Mouse (Mus musculus) hindbrain, embryonic 15.5 days (tissue): Measurements from ENCODE around the gene Hif3a. TPM values are rescaled to one million over a fixed set of nuclear protein-coding genes. Genes with fewer than 3 reads are reported as not detected.
"Not testable (repeated sequence)": the region's sequence is repeated elsewhere in the genome, so short reads cannot be mapped to it uniquely, and the experiment has no call there.

Source experiments
- ATAC-seq: fragments of 200-750 bp; cut with Nextera tagmentation; 2 replicates; pipeline ENCODE4 v1.8.0; 2017; ENCODE audit warnings: low read depth, moderate number of reproducible peaks, moderate TSS enrichment; ENCODE audit not compliant: low FRiP score
- H3K27ac ChIP-seq: fragments of 300-500 bp; sonication (generic); replicated peaks from 2 replicates; pipeline ENCODE4 v1.5.1; 2015; ENCODE audit warnings: mild to moderate bottlenecking, inconsistent platforms
- H3K27me3 ChIP-seq: fragments of 300-500 bp; sonication (generic); 2 replicates; pipeline ENCODE4 v1.6.1; 2015; ENCODE audit warnings: control low read depth, inconsistent platforms
- H3K36me3 ChIP-seq: fragments of 300-500 bp; sonication (generic); 2 replicates; pipeline ENCODE4 v1.6.1; 2015; ENCODE audit warnings: control low read depth, inconsistent platforms
- H3K4me1 ChIP-seq: fragments of 300-500 bp; sonication (generic); replicated peaks from 2 replicates; pipeline ENCODE4 v1.6.1; 2015; ENCODE audit warnings: control low read depth, inconsistent platforms
- H3K4me2 ChIP-seq: fragments of 300-500 bp; sonication (generic); 2 replicates; pipeline ENCODE4 v1.6.1; 2015; ENCODE audit warnings: moderate library complexity, mild to moderate bottlenecking, inconsistent platforms
- H3K4me3 ChIP-seq: fragments of 300-500 bp; sonication (generic); 2 replicates; pipeline ENCODE4 v1.5.1; 2015; ENCODE audit warnings: mild to moderate bottlenecking, inconsistent platforms
- H3K9ac ChIP-seq: fragments of 300-500 bp; sonication (generic); 2 replicates; pipeline ENCODE4 v1.6.1; 2015; ENCODE audit warnings: inconsistent platforms
- H3K9me3 ChIP-seq: fragments of 300-500 bp; sonication (generic); 2 replicates; pipeline ENCODE4 v1.6.1; 2016; ENCODE audit warnings: control low read depth, inconsistent platforms
- WGBS: fragments of 180-500 bp; shearing (Covaris S2); methylation state at CpG from one replicate; pipeline ENCODE4 v1.1.7; 2015; 5-methylcytosine and 5-hydroxymethylcytosine counted together
- polyA plus RNA-seq: library from polyadenylated mRNA; unstranded; fragments of >200 nt; fragmentation: Nextera tagmentation; extraction: Ambion mirVana; gene quantifications from 2 replicates; pipeline ENCODE4 v1.2.1, GENCODE M21; 2015

The Hif3a gene
- polyA plus RNA-seq, result 5.4 and 6.9 TPM in 2 replicates

DNA sequence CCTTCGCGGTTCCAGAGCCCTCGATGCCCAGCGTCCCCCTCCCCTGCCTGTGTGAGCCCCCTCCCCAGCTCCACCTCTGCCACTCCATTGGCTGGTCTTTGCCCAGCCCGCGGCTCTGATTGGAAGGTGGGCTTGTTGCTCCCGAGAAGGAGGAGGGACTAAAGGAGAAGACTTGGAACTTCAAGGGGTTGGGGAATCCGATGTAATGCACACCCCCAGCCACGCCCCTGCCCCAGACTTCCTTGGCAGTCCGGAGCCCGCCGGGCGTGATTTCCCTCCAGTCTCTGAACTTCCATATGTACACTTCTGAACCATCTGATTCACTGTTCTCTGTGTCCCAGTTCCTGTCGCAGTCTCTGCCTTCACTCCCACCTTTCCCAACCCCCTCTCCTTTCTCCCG lies at the start of gene Hif3a:
Hif3a (minus strand) TSS at position 39 of the 400 bp plus-strand sequence.
- under 1% methylated on average over 15 of the region's 15 CpGs for WGBS
- Histone ChIP-seq H3K4me2 (peak within 1 kb of the TSS; percentile 80), H3K9ac (peak within 1 kb of the TSS; percentile 47), H3K36me3 (no peaks in the 10 kb centered on the region), H3K4me3 (peak within 1 kb of the TSS; percentile 47), H3K9me3 (no peaks in the 10 kb centered on the region), H3K4me1 (peaks cover 41% of the 10 kb centered on the region), H3K27me3 (0 out of 2 replicates have a peak, but pooled peaks cover 7% of the 10 kb centered on the region), H3K27ac (peak within 1 kb of the TSS; percentile 46; the same call in 1 of the 2 replicates)
- ATAC-seq, result peak; percentile 91

DNA sequence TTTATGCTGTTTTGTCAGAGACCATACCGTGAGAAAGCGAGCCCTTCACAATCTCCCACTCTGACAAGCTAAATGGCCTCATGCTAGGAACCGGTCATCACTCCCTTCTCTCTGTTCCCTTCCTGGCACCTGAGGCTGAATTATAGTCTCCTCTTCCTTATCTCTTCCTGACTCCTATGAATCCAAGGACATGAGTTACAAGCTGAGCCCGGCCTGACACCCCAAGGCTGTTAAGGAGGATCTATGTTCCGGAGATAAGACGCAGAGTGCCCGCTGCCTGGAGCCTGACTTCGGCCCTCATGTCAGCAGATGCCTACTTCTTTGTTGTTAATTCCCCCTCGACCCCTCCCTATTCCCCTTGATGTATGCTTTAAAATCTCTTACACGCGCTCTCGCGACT lies 39.4 kb upstream of the Hif3a start:
- not testable (repeated sequence) for H3K9ac ChIP-seq, ATAC-seq, H3K9me3 ChIP-seq, H3K36me3 ChIP-seq, H3K27me3 ChIP-seq, H3K4me3 ChIP-seq, H3K4me2 ChIP-seq, H3K27ac ChIP-seq, H3K4me1 ChIP-seq
- 91% methylated on average over 13 of the region's 13 CpGs for WGBS

DNA sequence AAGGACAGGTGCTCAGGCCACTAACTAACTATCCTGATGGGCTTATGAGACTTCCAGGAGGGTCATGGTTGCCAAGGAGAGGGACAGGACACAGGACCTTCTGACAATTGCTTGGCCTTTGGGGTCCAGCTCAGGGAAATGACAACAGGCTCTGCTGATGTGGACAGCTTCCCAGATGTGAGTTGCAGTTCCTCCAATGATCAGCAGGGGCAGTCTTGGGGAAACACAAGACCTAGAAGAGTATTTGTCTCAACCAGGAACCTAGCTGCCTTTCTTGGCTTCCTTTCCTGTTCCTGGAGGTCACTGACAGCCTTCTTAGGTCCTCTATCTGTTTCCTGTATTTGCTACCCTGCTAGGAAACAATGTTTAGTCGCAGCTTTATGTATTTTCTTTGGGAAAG lies 29.1 kb upstream of the Hif3a start:
- no peaks in the 10 kb centered on the region for H3K36me3 ChIP-seq
- 24% methylated on average over 1 of the region's 1 CpGs for WGBS
- ATAC-seq, result no peak

DNA sequence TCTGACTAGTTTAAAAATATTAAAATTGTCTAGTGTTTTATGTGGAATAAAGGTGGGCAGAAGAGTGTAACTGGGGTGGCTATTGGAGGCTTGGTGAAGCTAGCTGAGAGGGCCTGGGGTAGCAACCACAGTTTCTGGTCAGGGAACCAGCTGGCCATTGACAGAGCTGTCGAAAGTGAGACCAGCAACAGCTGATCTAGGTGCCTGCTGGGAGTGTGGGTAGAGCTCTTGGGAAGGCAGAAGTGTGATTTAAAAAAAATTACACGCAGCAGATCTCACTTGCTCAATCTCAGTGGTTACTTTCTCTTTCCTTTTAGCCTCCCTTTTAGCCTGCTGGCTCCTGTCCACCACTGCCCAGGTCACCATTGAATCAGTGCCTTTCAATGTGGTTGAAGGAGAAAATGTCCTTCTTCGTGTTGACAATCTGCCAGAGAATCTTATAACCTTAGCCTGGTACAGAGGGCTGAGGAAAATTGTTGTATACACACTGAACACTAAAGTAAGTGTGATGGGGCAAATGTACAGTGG lies 27.9 kb upstream of the Hif3a start:
- Histone ChIP-seq H3K4me2 (no peak overlapping the region), H3K27me3 (no peaks in the 10 kb centered on the region; the same call in 1 of the 2 replicates), H3K4me3 (no peak overlapping the region), H3K9ac (no peak overlapping the region), H3K27ac (no peak overlapping the region), H3K4me1 (no peaks in the 10 kb centered on the region), H3K36me3 (no peaks in the 10 kb centered on the region), H3K9me3 (no peaks in the 10 kb centered on the region)
- WGBS, result 63% methylated on average over 3 of the region's 3 CpGs
- ATAC-seq, result no peak

More for the DNA sequence above, 29.1 kb upstream of the Hif3a start:
- H3K27me3 ChIP-seq, result no peaks in the 10 kb centered on the region; the same call in 1 of the 2 replicates
- no peak overlapping the region for H3K27ac ChIP-seq
- no peak overlapping the region for H3K4me3 ChIP-seq
- no peak overlapping the region for H3K4me2 ChIP-seq
- no peaks in the 10 kb centered on the region for H3K4me1 ChIP-seq
- no peak overlapping the region for H3K9ac ChIP-seq
- H3K9me3 ChIP-seq, result no peaks in the 10 kb centered on the region

DNA sequence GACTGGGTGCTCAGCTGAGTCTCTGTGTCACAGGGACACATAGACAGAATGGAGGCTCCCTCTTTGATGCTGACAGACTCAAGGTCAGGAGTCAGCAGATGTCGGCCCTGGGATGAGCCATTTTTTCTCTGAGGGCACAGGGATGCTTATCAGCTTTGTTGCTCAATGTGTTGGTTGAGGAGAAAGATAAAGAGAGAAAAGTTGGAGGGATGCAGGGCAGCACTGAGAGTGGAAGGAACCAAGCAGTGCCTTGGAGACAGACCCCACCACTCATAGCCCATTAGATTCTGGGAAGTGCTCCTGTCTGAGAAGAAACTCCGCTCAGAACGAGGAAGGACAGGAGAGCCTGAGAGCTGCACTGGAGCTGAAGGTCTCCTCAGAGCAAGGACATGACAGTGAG lies 25.5 kb upstream of the Hif3a start:
- no peaks in the 10 kb centered on the region for H3K36me3 ChIP-seq
- no peak overlapping the region for H3K4me2 ChIP-seq
- no peak overlapping the region for H3K4me3 ChIP-seq
- no peak overlapping the region for H3K9ac ChIP-seq
- H3K4me1 ChIP-seq, result no peaks in the 10 kb centered on the region
- no peaks in the 10 kb centered on the region; the same call in 1 of the 2 replicates for H3K27me3 ChIP-seq
- no peak overlapping the region for H3K27ac ChIP-seq
- no peaks in the 10 kb centered on the region for H3K9me3 ChIP-seq
- 76% methylated on average over 3 of the region's 3 CpGs for WGBS
- ATAC-seq, result no peak

DNA sequence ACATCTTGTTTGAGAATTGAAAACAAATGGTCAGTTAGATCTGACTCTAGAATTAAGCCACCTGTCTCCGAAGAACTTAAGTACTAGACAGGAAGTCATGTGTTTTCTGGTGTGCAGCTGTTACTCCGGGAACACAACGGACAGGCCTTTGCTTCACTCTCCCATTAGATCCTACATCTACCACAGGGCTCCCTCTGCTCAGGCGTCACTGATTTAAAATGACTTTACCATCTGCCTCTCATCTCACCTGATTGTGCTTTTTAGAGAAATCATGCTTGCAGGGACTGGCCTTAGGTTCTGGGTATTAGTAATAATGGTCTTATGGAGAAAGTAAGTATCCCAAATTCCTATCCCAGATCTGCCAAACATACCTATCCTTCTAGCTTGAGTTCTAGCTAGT lies 20.5 kb upstream of the Hif3a start:
- no peaks in the 10 kb centered on the region for H3K4me1 ChIP-seq
- no peak overlapping the region for H3K27ac ChIP-seq
- no peak overlapping the region for H3K9ac ChIP-seq
- no peaks in the 10 kb centered on the region for H3K36me3 ChIP-seq
- no peak for ATAC-seq
- no peak overlapping the region for H3K4me3 ChIP-seq
- H3K4me2 ChIP-seq, result no peak overlapping the region
- no peaks in the 10 kb centered on the region for H3K9me3 ChIP-seq
- peaks cover 5% of the 10 kb centered on the region; the same call in 1 of the 2 replicates for H3K27me3 ChIP-seq
- 89% methylated on average over 4 of the region's 4 CpGs for WGBS

DNA sequence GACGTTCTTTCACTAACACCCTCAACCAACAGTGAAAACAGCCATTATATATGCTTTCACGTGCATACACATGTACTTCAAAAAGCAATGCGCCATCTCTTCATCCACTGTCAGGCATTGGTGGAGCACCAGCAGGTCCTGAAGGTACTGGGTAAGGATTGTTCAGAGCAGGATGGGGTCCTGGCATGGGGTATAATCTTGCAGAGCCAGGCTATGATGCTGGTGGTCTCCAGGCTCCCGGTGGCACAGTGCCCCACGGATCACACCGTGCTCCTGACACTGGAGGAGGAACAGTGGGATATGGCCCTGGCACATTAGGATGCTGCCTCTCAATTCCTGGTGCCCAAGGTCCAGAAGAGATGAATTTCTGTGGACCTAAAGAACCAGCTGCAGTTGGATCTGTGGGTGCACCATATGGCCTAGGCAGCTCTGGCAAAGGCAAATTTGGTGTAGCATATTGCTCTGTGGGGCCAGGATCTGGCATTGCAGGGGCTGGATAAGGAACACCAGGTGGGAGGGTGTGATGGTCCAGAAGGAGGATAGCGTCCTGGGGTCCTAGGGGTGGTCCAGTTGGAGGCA lies 15.9 kb upstream of the Hif3a start:
- Histone ChIP-seq H3K36me3 (no peaks in the 10 kb centered on the region), H3K9ac (no peak overlapping the region), H3K27me3 (0 out of 2 replicates have a peak, but pooled peaks cover 5% of the 10 kb centered on the region), H3K27ac (no peak overlapping the region), H3K4me1 (0 out of 2 replicates have a peak, but pooled peaks cover 6% of the 10 kb centered on the region), H3K4me3 (no peak overlapping the region), H3K4me2 (no peak overlapping the region), H3K9me3 (no peaks in the 10 kb centered on the region)
- 88% methylated on average over 7 of the region's 7 CpGs for WGBS
- no peak for ATAC-seq

DNA sequence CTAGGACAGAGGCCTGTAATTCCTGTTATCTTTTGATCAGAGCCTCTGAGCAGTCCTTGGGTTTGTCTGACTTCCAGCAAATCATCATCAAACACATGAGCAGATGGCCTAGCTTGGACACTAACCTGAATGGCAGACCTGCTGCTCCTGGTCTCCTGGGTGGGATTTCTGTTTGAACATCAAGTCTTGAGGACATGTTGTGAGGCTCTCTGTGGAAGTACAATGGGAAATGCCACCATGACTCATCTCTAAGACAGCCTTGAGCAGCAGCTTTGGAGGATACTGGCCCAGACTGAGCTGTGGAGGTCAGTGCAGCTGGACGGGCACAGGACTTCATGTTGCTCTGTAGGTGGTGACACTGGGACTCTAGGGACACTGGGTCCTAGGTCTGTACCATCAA lies 14.3 kb upstream of the Hif3a start:
- Histone ChIP-seq H3K4me3 (no peak overlapping the region), H3K36me3 (no peaks in the 10 kb centered on the region), H3K4me2 (no peak overlapping the region), H3K4me1 (0 out of 2 replicates have a peak, but pooled peaks cover 6% of the 10 kb centered on the region), H3K27me3 (0 out of 2 replicates have a peak, but pooled peaks cover 5% of the 10 kb centered on the region), H3K9ac (no peak overlapping the region), H3K9me3 (no peaks in the 10 kb centered on the region), H3K27ac (no peak overlapping the region)
- ATAC-seq, result no peak
- WGBS, result 100% methylated on average over 1 of the region's 1 CpGs

DNA sequence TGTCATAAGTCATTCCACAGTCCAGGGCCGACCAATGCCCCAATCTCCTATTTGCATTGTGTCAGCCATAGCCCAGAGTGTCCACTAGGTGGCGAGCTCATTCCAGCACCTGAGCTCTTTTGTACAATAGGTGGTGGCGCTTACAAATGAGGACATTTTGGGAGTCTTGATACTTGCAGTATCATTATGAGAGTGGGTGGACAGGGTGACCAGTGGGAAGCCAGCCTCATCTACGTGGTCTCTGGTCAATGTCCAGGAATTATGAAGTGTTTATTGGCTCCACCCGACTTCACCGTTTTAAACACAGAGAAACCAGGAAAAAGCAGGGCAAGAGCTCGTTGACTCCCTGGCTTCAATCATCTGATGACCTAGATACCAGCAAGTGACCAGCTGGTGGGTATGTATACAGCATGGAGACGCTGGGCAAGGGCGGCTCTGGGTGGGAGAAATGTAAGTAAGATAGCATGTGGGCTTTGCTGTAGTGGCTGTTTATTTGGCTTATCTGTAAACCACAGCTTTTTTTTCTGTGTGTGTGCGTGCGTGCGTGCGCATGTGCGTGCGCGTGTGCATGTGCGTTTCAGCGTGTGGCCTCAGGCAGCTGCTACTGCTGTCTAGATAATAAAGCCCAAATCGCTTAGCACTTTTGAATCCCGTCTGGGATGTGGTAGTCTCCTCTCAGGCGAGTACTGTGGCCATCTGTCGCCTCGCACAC lies 11.8 kb upstream of the Hif3a start, which contains the start of gene Psg16:
Psg16 (plus strand) TSS at position 137 of the 712 bp plus-strand sequence.
- peak within 1 kb of the TSS; percentile 23 for H3K4me3 ChIP-seq
- H3K4me2 ChIP-seq, result peak within 1 kb of the TSS; percentile 40
- peak; percentile 88 for ATAC-seq
- H3K36me3 ChIP-seq, result no peaks in the 10 kb centered on the region
- H3K9me3 ChIP-seq, result no peaks in the 10 kb centered on the region
- H3K4me1 ChIP-seq, result 0 out of 2 replicates have a peak, but pooled peaks cover 6% of the 10 kb centered on the region
- H3K9ac ChIP-seq, result no peak within 1 kb of the TSS
- H3K27ac ChIP-seq, result peak within 1 kb of the TSS; percentile 36; the same call in 1 of the 2 replicates
- H3K27me3 ChIP-seq, result 0 out of 2 replicates have a peak, but pooled peaks cover 5% of the 10 kb centered on the region
- WGBS, result 63% methylated on average over 23 of the region's 23 CpGs

DNA sequence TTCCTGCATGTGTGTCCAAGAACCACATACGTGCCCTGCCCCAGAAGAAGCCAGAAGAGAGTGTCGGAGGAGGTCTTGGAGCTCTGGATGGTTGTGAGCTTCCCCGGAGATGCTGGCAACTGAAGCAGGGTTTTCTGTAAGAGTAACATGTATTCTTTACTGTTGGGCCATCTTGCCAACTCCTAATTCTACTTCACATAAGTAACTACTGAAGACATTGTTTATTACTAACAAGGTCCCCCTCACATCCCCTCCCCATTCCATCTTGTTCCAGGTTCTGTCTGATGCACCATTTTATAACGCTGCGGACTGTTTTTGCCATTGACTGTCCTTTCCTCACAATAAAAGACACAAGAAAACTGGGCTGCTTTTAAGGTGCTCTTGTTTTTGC lies 11.3 kb upstream of the Hif3a start:
- WGBS, result 56% methylated on average over 5 of the region's 5 CpGs
- Histone ChIP-seq H3K9ac (no peak overlapping the region), H3K27ac (no peak overlapping the region), H3K27me3 (0 out of 2 replicates have a peak, but pooled peaks cover 2% of the 10 kb centered on the region), H3K36me3 (no peaks in the 10 kb centered on the region), H3K4me1 (0 out of 2 replicates have a peak, but pooled peaks cover 6% of the 10 kb centered on the region), H3K4me3 (no peak overlapping the region), H3K4me2 (no peak overlapping the region; the same call in 1 of the 2 replicates), H3K9me3 (no peaks in the 10 kb centered on the region)
- peak; percentile 35; the same call in 1 of the 2 replicates for ATAC-seq

DNA sequence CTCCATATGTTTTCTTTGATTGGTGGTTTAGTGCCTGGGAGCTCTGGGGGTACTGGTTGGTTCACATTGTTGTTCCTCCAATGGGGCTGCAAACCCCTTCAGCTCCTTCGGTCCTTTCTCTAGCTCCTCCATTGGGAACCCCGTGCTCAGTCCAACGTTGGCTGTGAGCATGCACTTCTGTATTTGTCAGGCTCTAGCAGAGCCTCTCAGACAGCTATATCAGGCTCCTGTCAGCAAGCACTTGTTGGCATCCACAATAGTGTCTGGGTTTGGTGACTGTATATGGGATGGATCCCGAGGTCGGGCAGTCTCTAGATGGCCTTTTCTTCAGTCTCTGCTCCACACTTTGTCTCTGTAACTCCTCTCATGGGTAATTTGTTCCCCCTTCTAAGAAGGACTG lies 5.4 kb upstream of the Hif3a start:
- not testable (repeated sequence) for H3K27ac ChIP-seq

DNA sequence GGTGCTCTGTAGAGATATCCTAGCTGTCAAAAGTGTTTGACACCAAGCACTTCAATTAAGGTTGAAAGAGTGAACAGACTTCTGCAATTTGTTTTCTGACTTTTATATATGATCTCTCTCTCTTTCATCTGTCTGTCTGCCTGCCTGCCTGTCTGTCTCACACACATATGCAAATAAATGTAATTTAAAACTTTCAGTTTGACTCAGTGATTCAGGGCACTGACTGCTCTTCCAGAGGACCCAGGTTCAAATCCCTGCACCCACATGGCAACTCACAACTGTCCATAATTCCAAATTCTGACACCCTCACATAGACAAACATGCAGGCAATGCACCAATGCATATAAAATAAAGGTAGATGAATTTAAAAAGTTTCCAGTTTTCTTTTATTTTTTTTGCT lies 4.8 kb upstream of the Hif3a start:
- H3K27me3 ChIP-seq, result 0 out of 2 replicates have a peak, but pooled peaks cover 7% of the 10 kb centered on the region
- H3K27ac ChIP-seq, result no peak overlapping the region
- H3K9ac ChIP-seq, result no peak overlapping the region
- H3K4me2 ChIP-seq, result no peak overlapping the region
- H3K4me3 ChIP-seq, result no peak overlapping the region
- no peaks in the 10 kb centered on the region for H3K36me3 ChIP-seq
- ATAC-seq, result no peak
- no peaks in the 10 kb centered on the region for H3K9me3 ChIP-seq
- peaks cover 9% of the 10 kb centered on the region for H3K4me1 ChIP-seq

More for the DNA sequence above, 5.4 kb upstream of the Hif3a start:
- 70% methylated on average over 5 of the region's 5 CpGs for WGBS
- H3K4me1 ChIP-seq, ATAC-seq, H3K4me3 ChIP-seq, H3K27me3 ChIP-seq, H3K4me2 ChIP-seq, H3K9me3 ChIP-seq, H3K36me3 ChIP-seq, H3K9ac ChIP-seq: not testable (repeated sequence)
